In genomic region chr9:67851150-67851549, GRCm38 (mm10) we compare ENCODE assay signal across 11 mouse cellular contexts. TPM values are rescaled to one million over a fixed set of nuclear protein-coding genes. Genes with fewer than 3 reads are reported as not detected.
DNase-seq lines count a peak whose midpoint lies in the region; ATAC-seq and TF ChIP-seq lines count a peak whose summit lies in the region.
"Had no signal": no experiment of that assay in that cellular context is flagged by ENCODE, and none has a peak within 500 bp of the region (broad histone marks: within the 10 kb centered on the region; RNA-seq: fewer than 3 reads in every experiment).

No protein-coding gene starts in this region.

- TF ChIP-seq CTCF in gastrocnemius, adult 2 months (IDR thresholded peaks at IDR 0.05), result peak; percentile 39
- TF ChIP-seq CTCF in bone marrow, adult 2 months (IDR thresholded peaks at IDR 0.05; ENCODE audit: control insufficient read depth, insufficient read depth, low read length), result peak; percentile 33; the same call in 1 of the 2 replicates

- no peak overlapping the region for H3K27ac ChIP-seq in gastrocnemius, adult 2 months
- no peak overlapping the region for H3K27ac ChIP-seq in bone marrow, adult 2 months (ENCODE audit: control insufficient read depth, insufficient read depth, low read depth, low read length, poor library complexity)
- H3K27ac ChIP-seq: forebrain, embryonic 13.5 days; hindbrain, embryonic 15.5 days; limb, embryonic 15.5 days had no signal

- 62% methylated on average over 4 of the region's 4 CpGs for WGBS in bone marrow, adult 2 months

- no peak for TF ChIP-seq POLR2A in bone marrow, adult 2 months (IDR thresholded peaks at IDR 0.05; ENCODE audit: borderline replicate concordance, control insufficient read depth, low read depth, low read length)

- ATAC-seq in inflammation-experienced regulatory T-cells, adult 6 months, result no peak
- ATAC-seq: forebrain, embryonic 13.5 days had no signal

- intact Hi-C loops in gastrocnemius, adult 2 months (cut with DNase I), result no loop called here

- H3K4me3 ChIP-seq in gastrocnemius, adult 2 months, result no peak overlapping the region
- H3K4me3 ChIP-seq in bone marrow, adult 2 months (replicated peaks; ENCODE audit: control insufficient read depth, low read depth, low read length), result no peak overlapping the region
- H3K4me3 ChIP-seq: forebrain, embryonic 13.5 days; hindbrain, embryonic 15.5 days; limb, embryonic 15.5 days had no signal

- peak; percentile 21 for DNase-seq in gastrocnemius, adult 2 months
- DNase-seq in gastrocnemius, adult 8-10 months (ENCODE audit: low spot score in 2 of 2), result no peak
- peak; percentile 41 for DNase-seq in CD4-positive helper T cell, adult 2 months (ENCODE audit: low read depth, low spot score)
- peak; percentile 40 for DNase-seq in lung, postnatal 14 days
- no peak for DNase-seq in right cerebral cortex, postnatal 36 days (ENCODE audit: low spot score in 2 of 2)
- DNase-seq in kidney, adult 9 months, result no peak

- peaks cover 2% of the 10 kb centered on the region for H3K4me1 ChIP-seq in bone marrow, adult 2 months (ENCODE audit: control insufficient read depth, insufficient read depth, low read length)
- H3K4me1 ChIP-seq: forebrain, embryonic 13.5 days; hindbrain, embryonic 15.5 days; limb, embryonic 15.5 days had no signal

RNA-seq across cellular contexts. Expression of gene Vps13c, which starts 11.0 kb away (rescaled TPM):
- 10 to 100 TPM; 26.1 to 32.9 TPM for total RNA-seq in gastrocnemius, adult 2 months (2021)
- 10 to 100 TPM; 25.9 to 34.4 (median 30.2) TPM for total RNA-seq in gastrocnemius, adult 8-10 months (2022)
- 4.0 and 8.8 TPM in 2 replicates for polyA plus RNA-seq in bone marrow, adult 2 months (2011; ENCODE audit: insufficient read depth, insufficient read length, low replicate concordance, missing spikeins)
- 10 to 100 TPM; 15.4 to 24.0 (median 19.5) TPM for polyA plus RNA-seq in inflammation-experienced regulatory T-cells, adult 6 months (2017; shearing (Covaris generic))

RNA-seq across cellular contexts. Expression of gene C2cd4a, which starts 19.0 kb away (rescaled TPM):
- total RNA-seq in gastrocnemius, adult 2 months (2021), result not detected
- not detected for total RNA-seq in gastrocnemius, adult 8-10 months (2022)
- polyA plus RNA-seq in bone marrow, adult 2 months (2011; ENCODE audit: insufficient read depth, insufficient read length, low replicate concordance, missing spikeins), result not detected in 2 replicates
- not detected for polyA plus RNA-seq in inflammation-experienced regulatory T-cells, adult 6 months (2017; shearing (Covaris generic))
- polyA plus RNA-seq: forebrain, embryonic 13.5 days had no signal

Comparison
In these comparisons a context has a peak if more than half of its experiments do, and no peak if none do; other contexts are left out.
1. DNase-seq: peak in gastrocnemius, adult 2 months (single experiment), CD4-positive helper T cell, adult 2 months (single experiment) and lung, postnatal 14 days (single experiment); none in gastrocnemius, adult 8-10 months (0 of 2), right cerebral cortex, postnatal 36 days (0 of 2) and kidney, adult 9 months (single experiment).